Mouse (Mus musculus) macrophage (primary cell): ENCODE results near the gene Epas1. TPM values are rescaled to one million over a fixed set of nuclear protein-coding genes. Genes with fewer than 3 reads are reported as not detected.

ENCODE experiments used
- H3K27ac ChIP-seq: fragments of 350-480 bp; formaldehyde crosslinking; 2 replicates; pipeline ENCODE4 v1.9.0; 2021
- H3K36me3 ChIP-seq: fragments of 350-480 bp; formaldehyde crosslinking; 2 replicates; pipeline ENCODE4 v1.9.0; 2021; ENCODE audit errors: inconsistent target
- H3K4me3 ChIP-seq: fragments of 350-480 bp; formaldehyde crosslinking; 2 replicates; pipeline ENCODE4 v1.9.0; 2021; ENCODE audit errors: inconsistent target
- H3K79me2 ChIP-seq: fragments of 350-480 bp; formaldehyde crosslinking; 2 replicates; pipeline ENCODE4 v1.9.0; 2021; ENCODE audit errors: inconsistent target
- WGBS: methylation state at CpG from one replicate; pipeline ENCODE4 v1.1.7; 2026; ENCODE audit warnings: inconsistent platforms; ENCODE audit not compliant: missing documents; 5-methylcytosine and 5-hydroxymethylcytosine counted together
- polyA plus RNA-seq: library from polyadenylated mRNA; stranded (reverse); fragments of 250-400 nt; gene quantifications from 3 replicates; pipeline ENCODE4 v1.2.4, GENCODE M21; 2018; ENCODE audit warnings: inconsistent platforms
- total RNA-seq, 78 experiments: library from RNA; depleted of rRNA; stranded (reverse); fragments of 250-400 nt; gene quantifications; 1 replicate in 9 of 78; 2 replicates in 24 of 78; 3 replicates in 43 of 78; 4 replicates in 2 of 78; pipeline ENCODE4 v1.2.4; 2018; ENCODE audit warnings: inconsistent platforms in 56 of 78

Epas1 gene
- total RNA-seq (2018; cell fraction: chromatin; rRNA removed): 1 to 10 TPM in 7 of 26 experiments, under 1 TPM in 13, not detected in 6; 0.08 to 6.3 (median 0.74) TPM
- total RNA-seq (2018; cell fraction: cytosol; rRNA removed): 1 to 10 TPM in 14 of 26 experiments, under 1 TPM in 12; 0.25 to 7.1 (median 2.9) TPM
- total RNA-seq (2018; cell fraction: nucleus; rRNA removed): 1 to 10 TPM in 13 of 26 experiments, under 1 TPM in 13; 0.12 to 5.6 (median 0.95) TPM
- 1.8 to 9.6 TPM (median 6.8 TPM) in 3 replicates for polyA plus RNA-seq

DNA sequence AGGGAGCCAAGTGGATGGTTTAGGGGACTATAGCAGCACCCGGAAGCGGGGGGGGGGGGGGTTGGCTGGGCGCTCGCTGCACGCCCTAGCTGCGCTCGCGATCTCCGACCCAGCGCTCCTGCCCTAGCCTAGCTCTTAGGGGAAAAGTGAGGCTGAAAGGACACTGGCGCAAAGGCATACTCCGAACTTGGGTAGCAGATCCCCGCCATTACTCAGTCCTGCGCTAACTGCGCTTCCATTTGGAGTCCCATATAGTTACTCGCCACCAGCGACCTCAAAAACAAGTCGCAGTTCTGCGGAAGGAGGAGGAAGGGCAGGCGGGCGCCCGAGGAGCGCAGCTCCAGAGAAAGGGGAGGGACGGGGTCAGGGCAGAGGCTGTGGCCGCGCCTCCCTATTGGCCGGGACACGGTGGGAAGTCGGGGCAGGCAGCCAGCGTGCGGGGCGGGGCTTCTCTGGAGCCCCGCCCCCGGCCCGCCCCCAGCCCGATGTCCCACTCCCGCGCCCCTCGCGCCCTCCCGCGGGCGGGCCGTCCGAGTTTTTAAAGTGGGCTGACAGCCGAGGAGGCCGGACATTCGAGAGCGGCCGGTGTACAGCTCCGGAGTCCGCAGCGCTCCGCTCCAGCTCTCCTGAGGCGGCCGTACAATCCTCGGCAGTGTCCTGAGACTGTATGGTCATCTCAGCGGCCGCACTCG lies at the start of gene Epas1:
Gene Epas1, plus strand, starts transcription at position 571 of the 692 bp plus-strand sequence.
- H3K79me2 ChIP-seq: no peaks in the 10 kb centered on the region
- H3K27ac ChIP-seq: no peak within 1 kb of the TSS; the same call in 1 of the 2 replicates
- no peaks in the 10 kb centered on the region for H3K36me3 ChIP-seq
- under 1% methylated on average over 33 of the region's 60 CpGs for WGBS
- H3K4me3 ChIP-seq: peak within 1 kb of the TSS; percentile 43

GRCm38 (mm10) chr17:86705236-86705635 lies 48.3 kb upstream of the Epas1 start:
- H3K79me2 ChIP-seq: no peaks in the 10 kb centered on the region
- no peak overlapping the region for H3K27ac ChIP-seq
- no peak overlapping the region for H3K4me3 ChIP-seq
- WGBS: 64% methylated on average over 3 of the region's 3 CpGs
- no peaks in the 10 kb centered on the region for H3K36me3 ChIP-seq

- Histone ChIP-seq H3K36me3 (no peaks in the 10 kb centered on the region), H3K27ac (no peak overlapping the region), H3K79me2 (no peaks in the 10 kb centered on the region), H3K4me3 (no peak overlapping the region)
- WGBS: 43% methylated on average over 1 of the region's 1 CpGs
These were observed 47.0 kb upstream of the Epas1 start for GRCm38 (mm10) chr17:86706467-86706866.

DNA sequence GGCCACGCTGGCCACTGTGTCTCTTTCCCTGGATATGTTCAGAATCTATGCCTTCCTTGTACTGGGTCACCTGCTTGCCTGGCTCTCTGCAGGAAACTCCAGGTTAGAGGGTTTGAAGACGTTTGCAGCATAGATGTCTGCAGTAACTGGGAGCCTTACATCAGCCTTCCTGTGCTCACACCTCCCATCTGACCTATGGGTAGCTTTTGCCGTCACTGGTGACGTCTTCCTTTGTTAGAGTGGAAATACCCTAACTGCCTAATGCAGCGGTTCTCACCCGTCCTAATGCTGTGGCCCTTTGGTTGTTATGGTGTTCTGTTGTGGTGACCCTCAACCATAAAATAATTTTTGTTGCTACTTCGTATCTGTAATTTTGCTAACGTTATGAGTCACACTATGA lies 43.7 kb upstream of the Epas1 start:
- H3K4me3 ChIP-seq: no peak overlapping the region
- no peaks in the 10 kb centered on the region for H3K36me3 ChIP-seq
- no peak overlapping the region for H3K27ac ChIP-seq
- 95% methylated on average over 8 of the region's 8 CpGs for WGBS
- H3K79me2 ChIP-seq: no peaks in the 10 kb centered on the region

DNA sequence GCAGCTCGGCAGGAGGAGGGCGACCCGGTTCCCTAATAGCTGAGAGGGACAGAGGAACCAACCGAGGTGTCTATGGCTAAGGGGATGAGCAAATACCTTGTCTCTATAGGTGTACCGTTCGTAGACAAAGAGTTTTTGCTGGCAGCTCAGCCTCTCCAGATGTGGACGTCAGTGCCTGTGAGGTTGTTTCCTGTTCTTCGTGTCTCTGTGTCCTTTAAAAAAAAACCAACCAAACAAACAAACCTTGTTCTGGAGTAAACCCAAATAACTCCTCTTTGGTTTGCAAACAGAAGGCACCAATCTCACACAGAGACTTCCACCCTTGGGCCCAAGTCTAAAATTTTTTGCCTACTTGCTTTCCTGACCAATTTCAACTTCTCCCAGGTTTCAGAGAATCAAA lies 43.1 kb upstream of the Epas1 start:
- H3K4me3 ChIP-seq: no peak overlapping the region
- H3K36me3 ChIP-seq: no peaks in the 10 kb centered on the region
- no peak overlapping the region for H3K27ac ChIP-seq
- H3K79me2 ChIP-seq: no peaks in the 10 kb centered on the region
- 58% methylated on average over 8 of the region's 8 CpGs for WGBS

- 92% methylated on average over 5 of the region's 5 CpGs for WGBS
- no peak overlapping the region for H3K4me3 ChIP-seq
- H3K36me3 ChIP-seq: no peaks in the 10 kb centered on the region
- H3K79me2 ChIP-seq: no peaks in the 10 kb centered on the region
- no peak overlapping the region for H3K27ac ChIP-seq
These were observed 41.6 kb upstream of the Epas1 start for GRCm38 (mm10) chr17:86711949-86712348.

GRCm38 (mm10) chr17:86712601-86713000 lies 40.9 kb upstream of the Epas1 start:
- Histone ChIP-seq H3K27ac (no peak overlapping the region), H3K4me3 (no peak overlapping the region), H3K36me3 (no peaks in the 10 kb centered on the region), H3K79me2 (no peaks in the 10 kb centered on the region)
- WGBS: 95% methylated on average over 8 of the region's 8 CpGs

- Histone ChIP-seq H3K4me3 (no peak overlapping the region), H3K79me2 (no peaks in the 10 kb centered on the region), H3K27ac (no peak overlapping the region), H3K36me3 (no peaks in the 10 kb centered on the region)
- WGBS: 66% methylated on average over 8 of the region's 8 CpGs
These were observed 39.9 kb upstream of the Epas1 start for GRCm38 (mm10) chr17:86713591-86713990.

DNA sequence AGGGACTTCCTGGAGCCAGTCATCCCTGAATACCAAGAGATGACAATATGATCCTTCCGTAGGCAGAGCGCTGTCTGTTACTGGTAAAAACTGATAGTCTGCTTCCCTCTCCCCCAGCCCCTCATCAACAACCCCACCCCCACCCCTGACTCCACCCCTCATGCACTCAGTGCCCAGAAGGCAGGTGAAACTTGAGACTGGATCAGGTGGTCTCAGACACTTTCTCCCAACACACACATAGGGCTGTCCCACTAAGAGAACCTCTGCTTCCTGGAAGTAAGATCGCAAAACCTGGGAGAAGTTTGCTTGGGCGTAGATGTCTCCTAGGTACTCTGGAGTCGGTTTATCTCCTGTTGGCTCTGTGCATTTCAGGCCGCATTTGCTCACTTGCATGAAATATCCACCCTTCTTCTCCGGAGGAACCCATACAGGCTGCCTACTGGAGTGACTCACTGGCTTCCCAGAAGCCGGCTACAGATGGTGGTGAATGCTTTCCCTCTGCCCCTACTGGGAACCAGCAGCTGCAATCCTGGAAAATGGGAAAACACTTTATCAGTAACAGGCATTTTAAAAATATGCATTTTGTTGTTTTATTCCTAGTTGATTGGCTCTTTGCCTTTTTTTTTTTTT lies 28.6 kb upstream of the Epas1 start:
- Histone ChIP-seq H3K27ac (no peak overlapping the region), H3K36me3 (no peaks in the 10 kb centered on the region), H3K79me2 (no peaks in the 10 kb centered on the region), H3K4me3 (no peak overlapping the region)
- WGBS: 92% methylated on average over 8 of the region's 8 CpGs

- Histone ChIP-seq H3K79me2 (no peaks in the 10 kb centered on the region), H3K36me3 (no peaks in the 10 kb centered on the region), H3K4me3 (no peak overlapping the region), H3K27ac (no peak overlapping the region)
- WGBS: 90% methylated on average over 7 of the region's 7 CpGs
These were observed 27.0 kb upstream of the Epas1 start for GRCm38 (mm10) chr17:86726480-86726879.

- WGBS: 98% methylated on average over 7 of the region's 7 CpGs
- no peak overlapping the region for H3K4me3 ChIP-seq
- no peaks in the 10 kb centered on the region for H3K36me3 ChIP-seq
- no peak overlapping the region for H3K27ac ChIP-seq
- H3K79me2 ChIP-seq: no peaks in the 10 kb centered on the region
These were observed 26.5 kb upstream of the Epas1 start for GRCm38 (mm10) chr17:86727031-86727430.

- Histone ChIP-seq H3K27ac (no peak overlapping the region), H3K36me3 (no peaks in the 10 kb centered on the region), H3K79me2 (no peaks in the 10 kb centered on the region), H3K4me3 (no peak overlapping the region)
- WGBS: 90% methylated on average over 6 of the region's 6 CpGs
These were observed 22.2 kb upstream of the Epas1 start for GRCm38 (mm10) chr17:86731273-86731672.

DNA sequence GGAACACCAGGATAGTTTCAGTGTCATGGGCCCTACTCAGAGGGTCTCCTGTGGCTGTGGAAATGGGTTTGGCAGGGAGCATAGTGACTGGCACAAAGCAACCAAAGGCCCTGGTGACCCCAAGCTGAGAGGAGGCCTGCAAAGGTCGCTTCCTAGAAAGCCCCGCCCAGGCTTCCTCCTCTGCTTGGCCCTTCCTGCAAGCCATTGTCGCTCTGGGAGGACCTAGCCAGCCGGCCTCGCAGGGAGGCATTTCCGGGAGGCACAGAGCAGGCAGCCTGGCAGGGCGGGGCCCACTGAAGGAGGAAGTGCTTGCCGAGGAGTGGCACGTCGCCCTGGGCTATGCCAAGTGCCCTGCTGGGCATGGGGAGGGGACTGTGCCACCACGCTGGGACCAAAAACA lies 21.5 kb upstream of the Epas1 start:
- H3K4me3 ChIP-seq: no peak overlapping the region
- H3K79me2 ChIP-seq: no peaks in the 10 kb centered on the region
- under 1% methylated on average over 11 of the region's 11 CpGs for WGBS
- H3K27ac ChIP-seq: peak overlapping the region; percentile 46
- H3K36me3 ChIP-seq: no peaks in the 10 kb centered on the region

- 62% methylated on average over 1 of the region's 1 CpGs for WGBS
- Histone ChIP-seq H3K79me2 (no peaks in the 10 kb centered on the region), H3K36me3 (no peaks in the 10 kb centered on the region), H3K27ac (peak overlapping the region; percentile 44), H3K4me3 (no peak overlapping the region)
These were observed 21.0 kb upstream of the Epas1 start for GRCm38 (mm10) chr17:86732522-86732921.

GRCm38 (mm10) chr17:86733644-86734043 lies 19.9 kb upstream of the Epas1 start:
- H3K36me3 ChIP-seq: no peaks in the 10 kb centered on the region
- H3K27ac ChIP-seq: no peak overlapping the region
- WGBS: 68% methylated on average over 4 of the region's 4 CpGs
- H3K4me3 ChIP-seq: no peak overlapping the region
- no peaks in the 10 kb centered on the region for H3K79me2 ChIP-seq
